Mouse (Mus musculus) gastrocnemius, postnatal 14 days (tissue): ENCODE data around the gene Slc25a27. TPM values are rescaled to one million over a fixed set of nuclear protein-coding genes. Genes with fewer than 3 reads are reported as not detected.

ENCODE experiments used
- DNase-seq: peaks from one replicate; pipeline ENCODE4 v3.0.0; 2021; ENCODE audit warnings: mixed read lengths
- intact Hi-C: fragments of 180-260 bp; cut with DNase I; formaldehyde crosslinking; loops from one replicate; pipeline ENCODE4 v1.15.1; 2025; ENCODE audit warnings: low total_unique reads
- total RNA-seq, 2 experiments: library from RNA; stranded (reverse); gene quantifications; 2 replicates each; pipeline ENCODE4 v1.2.3; 2021

Gene Slc25a27
- total RNA-seq, 2 experiments from 2014 or later: 2.5 to 3.7 TPM

- intact Hi-C loops: no loop called here
- DNase-seq: no peak
These were observed 74.4 kb downstream of the Slc25a27 start for GRCm38 (mm10) chr17:43592296-43593291.

Other genes starting within 250 kb of the Slc25a27 start
- not detected for gene Mep1a, start 164.4 kb downstream of the Slc25a27 start, total RNA-seq
- not detected for gene Ankrd66, start 123.6 kb downstream of the Slc25a27 start, total RNA-seq
- 10 to 100 TPM in 1 of 2 experiments, 1 to 10 TPM in 1; 8.2 to 10.0 TPM for gene Pla2g7, start 99.1 kb downstream of the Slc25a27 start, total RNA-seq
- gene Tdrd6, start 36.9 kb downstream of the Slc25a27 start, total RNA-seq: under 1 TPM in 1 of 2 experiments, not detected in 1; 0.04 TPM
- gene Cyp39a1, start 211 bp upstream of the Slc25a27 start, total RNA-seq: 1 to 10 TPM; 3.0 to 3.1 TPM
- 10 to 100 TPM; 20.5 to 27.2 TPM for gene Rcan2, start 134.1 kb upstream of the Slc25a27 start, total RNA-seq